Mouse (Mus musculus) CD4-positive naive resting alpha-beta T cell, adult 57 days (primary cell): ENCODE measurements around the gene Sppl2c. TPM values are rescaled to one million over a fixed set of nuclear protein-coding genes. Genes with fewer than 3 reads are reported as not detected.

ENCODE experiments used
- total RNA-seq: library from RNA; stranded (reverse); gene quantifications from one replicate; pipeline ENCODE4 v1.2.4, GENCODE M21; 2023

Sppl2c gene
- not detected for total RNA-seq

GRCm38 (mm10) chr11:104186135-104186836, at the start of gene Sppl2c:
Gene Sppl2c (plus strand): TSS chr11:104186327.

GRCm38 (mm10) chr11:104231041-104231911, 45.1 kb downstream of the Sppl2c start, which contains the start of gene Mapt:
Gene Mapt (plus strand): TSS chr11:104231390.

Other genes starting within 250 kb of the Sppl2c start
- gene Nsf, start 232.3 kb upstream of the Sppl2c start, total RNA-seq = 94.6 TPM
- gene Arf2, start 219.6 kb upstream of the Sppl2c start, total RNA-seq = 15.4 TPM
- gene Crhr1, start 53.5 kb upstream of the Sppl2c start, total RNA-seq = not detected
- not detected for gene Mapt, start 45.1 kb downstream of the Sppl2c start, total RNA-seq